Mouse (Mus musculus) embryonic facial prominence, embryonic 14.5 days (tissue): ENCODE measurements around the gene Zfp174. TPM values are rescaled to one million over a fixed set of nuclear protein-coding genes. Genes with fewer than 3 reads are reported as not detected.
"Not testable (repeated sequence)": the region's sequence is repeated elsewhere in the genome, so short reads cannot be mapped to it uniquely, and the experiment has no call there.

Experiments used
- ATAC-seq: fragments of 200-750 bp; cut with Nextera tagmentation; 2 replicates; pipeline ENCODE4 v1.8.0; 2017; ENCODE audit warnings: low read depth, moderate number of reproducible peaks, moderate TSS enrichment
- DNase-seq: peaks from one replicate; pipeline ENCODE4 v3.0.0-alpha.2; 2015; ENCODE audit warnings: low spot score
- H3K27ac ChIP-seq: fragments of 300-500 bp; sonication (generic); replicated peaks from 2 replicates; pipeline ENCODE4 v1.5.1; 2014; ENCODE audit warnings: low read depth, mild to moderate bottlenecking, low read length, moderate library complexity
- H3K27me3 ChIP-seq: fragments of 300-500 bp; sonication (generic); replicated peaks from 2 replicates; pipeline ENCODE4 v1.6.1; 2014; ENCODE audit warnings: low read length; ENCODE audit not compliant: control insufficient read depth, insufficient read depth
- H3K36me3 ChIP-seq: fragments of 300-500 bp; sonication (generic); 2 replicates; pipeline ENCODE4 v1.6.1; 2014; ENCODE audit warnings: low read length, mixed read lengths; ENCODE audit not compliant: control insufficient read depth, insufficient read depth
- H3K4me1 ChIP-seq: fragments of 300-500 bp; sonication (generic); 2 replicates; pipeline ENCODE4 v1.6.1; 2014; ENCODE audit warnings: antibody characterized with exemption, low read length; ENCODE audit not compliant: control insufficient read depth, insufficient read depth
- H3K4me2 ChIP-seq: fragments of 300-500 bp; sonication (generic); 2 replicates; pipeline ENCODE4 v1.6.1; 2014; ENCODE audit warnings: low read depth, mild to moderate bottlenecking, low read length, moderate library complexity, mixed read lengths
- H3K4me3 ChIP-seq: fragments of 300-500 bp; sonication (generic); 2 replicates; pipeline ENCODE4 v1.5.1; 2014; ENCODE audit warnings: low read depth, mild to moderate bottlenecking, low read length
- H3K9ac ChIP-seq: fragments of 300-500 bp; sonication (generic); 2 replicates; pipeline ENCODE4 v1.6.1; 2014; ENCODE audit warnings: low read depth, mild to moderate bottlenecking, low read length, moderate library complexity, mixed read lengths
- H3K9me3 ChIP-seq: fragments of 300-500 bp; sonication (generic); 2 replicates; pipeline ENCODE4 v1.6.1; 2016; ENCODE audit warnings: low read length; ENCODE audit not compliant: control insufficient read depth
- WGBS: fragments of 180-500 bp; shearing (Covaris S2); extraction: QIAGEN DNeasy Blood & Tissue Kit; methylation state at CpG from one replicate; pipeline ENCODE4 v1.1.7; 2014; 5-methylcytosine and 5-hydroxymethylcytosine counted together
- polyA plus RNA-seq: library from polyadenylated mRNA; unstranded; fragments of >200 nt; fragmentation: Nextera tagmentation; extraction: Ambion mirVana; gene quantifications from 2 replicates; pipeline ENCODE4 v1.2.1, GENCODE M21; 2014

Zfp174 gene
- polyA plus RNA-seq, 1 experiment from 2014 or later, result 1.2 TPM

GRCm38 (mm10) chr16:3839157-3839885 is 7.7 kb upstream of the Zfp174 start:
- no peak overlapping the region for H3K4me3 ChIP-seq
- peak; percentile 45 for DNase-seq
- ATAC-seq, result 0 out of 2 replicates have a peak, but pooled peaks have one; percentile 37
- 59% methylated on average over 17 of the region's 17 CpGs for WGBS
- H3K36me3 ChIP-seq, result no peaks in the 10 kb centered on the region
- no peak overlapping the region for H3K4me2 ChIP-seq
- H3K27ac ChIP-seq, result no peak overlapping the region
- H3K9me3 ChIP-seq, result no peaks in the 10 kb centered on the region
- H3K4me1 ChIP-seq, result no peaks in the 10 kb centered on the region
- no peak overlapping the region for H3K9ac ChIP-seq
- no peaks in the 10 kb centered on the region for H3K27me3 ChIP-seq

- Histone ChIP-seq H3K36me3 (no peaks in the 10 kb centered on the region), H3K4me2 (no peak overlapping the region), H3K9ac (no peak overlapping the region), H3K4me1 (peaks cover 5% of the 10 kb centered on the region), H3K4me3 (no peak overlapping the region), H3K9me3 (no peaks in the 10 kb centered on the region), H3K27ac (no peak overlapping the region), H3K27me3 (no peaks in the 10 kb centered on the region)
- 22% methylated on average over 4 of the region's 4 CpGs for WGBS
- DNase-seq (peak; percentile 64), ATAC-seq (no peak)
These were observed 4.1 kb upstream of the Zfp174 start for GRCm38 (mm10) chr16:3842989-3843388.

GRCm38 (mm10) chr16:3843796-3844195 is 3.3 kb upstream of the Zfp174 start:
- Histone ChIP-seq H3K27ac (no peak overlapping the region), H3K36me3 (no peaks in the 10 kb centered on the region), H3K9me3 (no peaks in the 10 kb centered on the region), H3K27me3 (no peaks in the 10 kb centered on the region), H3K9ac (no peak overlapping the region), H3K4me2 (no peak overlapping the region), H3K4me1 (peaks cover 5% of the 10 kb centered on the region), H3K4me3 (no peak overlapping the region)
- no peak for ATAC-seq
- 50% methylated on average over 1 of the region's 1 CpGs for WGBS
- no peak for DNase-seq

- peak overlapping the region; percentile 72 for H3K9ac ChIP-seq
These were observed 803 bp downstream of the Zfp174 start for GRCm38 (mm10) chr16:3847871-3848270.

GRCm38 (mm10) chr16:3848416-3848815 is 1.3 kb downstream of the Zfp174 start:
- ATAC-seq, result no peak
- Histone ChIP-seq H3K27me3 (no peaks in the 10 kb centered on the region), H3K36me3 (no peaks in the 10 kb centered on the region), H3K4me3 (no peak overlapping the region), H3K4me2 (no peak overlapping the region), H3K27ac (no peak overlapping the region), H3K9me3 (no peaks in the 10 kb centered on the region), H3K4me1 (peaks cover 5% of the 10 kb centered on the region), H3K9ac (no peak overlapping the region)
- WGBS, result 77% methylated on average over 3 of the region's 3 CpGs
- DNase-seq, result no peak

More at GRCm38 (mm10) chr16:3847871-3848270, 803 bp downstream of the Zfp174 start:
- H3K36me3 ChIP-seq, result no peaks in the 10 kb centered on the region
- no peaks in the 10 kb centered on the region for H3K27me3 ChIP-seq
- H3K4me2 ChIP-seq, result peak overlapping the region; percentile 73
- H3K4me3 ChIP-seq, result peak overlapping the region; percentile 57
- no peak for DNase-seq
- no peaks in the 10 kb centered on the region for H3K9me3 ChIP-seq
- H3K4me1 ChIP-seq, result peaks cover 5% of the 10 kb centered on the region
- 67% methylated on average over 4 of the region's 4 CpGs for WGBS
- ATAC-seq, result no peak
- no peak overlapping the region; the same call in 1 of the 2 replicates for H3K27ac ChIP-seq

GRCm38 (mm10) chr16:3851301-3851700 is 4.2 kb downstream of the Zfp174 start:
- not testable (repeated sequence) for H3K27me3 ChIP-seq, H3K9me3 ChIP-seq, H3K4me3 ChIP-seq, H3K9ac ChIP-seq, ATAC-seq, H3K27ac ChIP-seq, H3K4me2 ChIP-seq, H3K4me1 ChIP-seq, DNase-seq
- 85% methylated on average over 9 of the region's 13 CpGs for WGBS
- 0 out of 2 replicates have a peak, but pooled peaks cover 10% of the 10 kb centered on the region for H3K36me3 ChIP-seq

GRCm38 (mm10) chr16:3852586-3852985 is 5.5 kb downstream of the Zfp174 start:
- H3K27me3 ChIP-seq, result no peaks in the 10 kb centered on the region
- DNase-seq (no peak), ATAC-seq (no peak)
- peaks cover 4% of the 10 kb centered on the region for H3K4me1 ChIP-seq
- WGBS, result 30% methylated on average over 11 of the region's 12 CpGs
- H3K9me3 ChIP-seq, result no peaks in the 10 kb centered on the region
- 0 out of 2 replicates have a peak, but pooled peaks cover 10% of the 10 kb centered on the region for H3K36me3 ChIP-seq
- no peak overlapping the region for H3K27ac ChIP-seq
- no peak overlapping the region for H3K9ac ChIP-seq
- H3K4me2 ChIP-seq, result no peak overlapping the region
- no peak overlapping the region for H3K4me3 ChIP-seq

- Histone ChIP-seq H3K4me3 (no peak overlapping the region), H3K27me3 (no peaks in the 10 kb centered on the region), H3K4me1 (no peaks in the 10 kb centered on the region), H3K36me3 (0 out of 2 replicates have a peak, but pooled peaks cover 10% of the 10 kb centered on the region), H3K27ac (no peak overlapping the region), H3K9me3 (no peaks in the 10 kb centered on the region), H3K4me2 (no peak overlapping the region), H3K9ac (no peak overlapping the region)
- ATAC-seq (no peak), DNase-seq (no peak)
- WGBS, result 65% methylated on average over 11 of the region's 11 CpGs
These were observed 7.5 kb downstream of the Zfp174 start for GRCm38 (mm10) chr16:3854437-3855182.
